Mouse (Mus musculus) gastrocnemius, postnatal 14 days (tissue): Measurements from ENCODE around the gene Dgkd. TPM values are rescaled to one million over a fixed set of nuclear protein-coding genes. Genes with fewer than 3 reads are reported as not detected.
A peak's percentile ranks its signal among the peaks of the same experiment; 100 is the strongest.
"Not testable (repeated sequence)": the region's sequence is repeated elsewhere in the genome, so short reads cannot be mapped to it uniquely, and the experiment has no call there.

ENCODE experiments used
- DNase-seq: peaks from one replicate; pipeline ENCODE4 v3.0.0; 2021; ENCODE audit warnings: mixed read lengths
- intact Hi-C: fragments of 180-260 bp; cut with DNase I; formaldehyde crosslinking; loops from one replicate; pipeline ENCODE4 v1.15.1; 2025; ENCODE audit warnings: low total_unique reads
- long read RNA-seq, 2 experiments: library from polyadenylated mRNA; stranded (forward); transcript quantifications; one replicate each; pipeline ENCODE4 v2.0.0; 2021
- total RNA-seq, 2 experiments: library from RNA; stranded (reverse); gene quantifications; 2 replicates each; pipeline ENCODE4 v1.2.3; 2021

Gene Dgkd
- 10 to 100 TPM; 37.7 to 39.9 TPM for total RNA-seq
- long read RNA-seq, experiment 1, full-length matches to known transcripts, result 16 of 44 reads
- long read RNA-seq, experiment 1, partial matches to known transcripts, result 19 of 44 reads
- long read RNA-seq, experiment 1, other reads (novel, unspliced or antisense), result 9 of 44 reads
- long read RNA-seq, experiment 2, full-length matches to known transcripts, result 46 of 76 reads
- long read RNA-seq, experiment 2, partial matches to known transcripts, result 14 of 76 reads
- long read RNA-seq, experiment 2, other reads (novel, unspliced or antisense), result 16 of 76 reads

DNA sequence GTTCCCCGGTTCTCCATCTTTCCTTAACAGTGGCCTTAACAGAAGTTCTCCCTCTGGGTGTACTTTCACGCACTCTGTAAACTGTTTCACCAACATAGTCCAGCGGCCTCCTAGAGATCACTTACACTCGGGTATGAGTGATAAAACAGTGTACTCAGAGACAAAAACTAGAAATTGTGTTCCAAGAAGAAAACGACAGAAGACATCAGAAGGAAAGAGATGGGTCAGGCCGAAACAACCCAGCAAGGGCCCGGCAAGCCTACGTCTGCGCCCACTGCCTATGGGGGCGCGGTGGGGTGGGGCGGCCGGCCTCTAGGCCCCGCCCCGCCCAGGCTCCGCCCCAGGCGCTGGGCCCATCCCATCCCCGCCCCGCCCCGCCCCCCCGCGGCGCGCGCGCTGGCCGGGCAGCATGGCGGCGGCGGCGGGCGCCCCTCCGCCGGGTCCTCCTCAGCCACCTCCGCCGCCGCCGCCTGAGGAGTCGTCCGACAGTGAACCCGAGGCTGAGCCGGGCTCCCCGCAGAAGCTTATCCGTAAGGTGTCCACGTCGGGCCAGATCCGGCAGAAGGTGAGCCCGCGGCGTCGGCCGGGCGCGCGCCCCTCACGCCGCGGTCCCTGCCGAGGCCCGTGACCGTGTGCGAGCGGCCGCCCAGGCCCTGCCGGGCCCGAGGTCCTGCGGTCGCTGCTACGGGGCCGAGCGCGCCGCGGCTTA lies at the start of gene Dgkd:
Dgkd (plus strand) TSS at position 396 of the 709 bp plus-strand sequence.
- intact Hi-C loops, result no loop called here
- DNase-seq, result peak; percentile 79

GRCm38 (mm10) chr1:87803576-87803975 lies 49.5 kb upstream of the Dgkd start, which contains the start of gene Sag:
Sag (plus strand) TSS chr1:87803680.
- intact Hi-C loops, result no loop called here
- no peak for DNase-seq

DNA sequence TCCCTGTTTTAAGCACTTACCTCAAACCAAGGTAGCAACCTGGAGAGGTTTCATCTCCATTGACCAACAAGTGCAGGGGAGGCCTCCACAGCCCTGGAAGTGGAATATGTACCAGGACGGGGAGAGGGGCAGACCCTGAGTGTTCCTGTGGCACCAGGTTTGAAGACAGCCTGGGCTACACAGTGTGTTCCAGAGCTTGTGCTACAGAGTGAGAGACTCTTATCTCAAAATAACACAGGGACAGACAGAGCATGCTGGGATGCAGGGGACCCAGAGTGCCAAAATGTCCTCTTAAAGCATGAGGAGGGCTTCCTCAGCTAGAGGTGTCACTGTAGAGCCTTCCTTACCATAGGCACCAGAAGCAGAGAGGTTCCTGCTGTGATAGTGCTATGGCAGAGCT lies 45.3 kb upstream of the Dgkd start:
- DNase-seq, result no peak
- intact Hi-C loops, result no loop called here

DNA sequence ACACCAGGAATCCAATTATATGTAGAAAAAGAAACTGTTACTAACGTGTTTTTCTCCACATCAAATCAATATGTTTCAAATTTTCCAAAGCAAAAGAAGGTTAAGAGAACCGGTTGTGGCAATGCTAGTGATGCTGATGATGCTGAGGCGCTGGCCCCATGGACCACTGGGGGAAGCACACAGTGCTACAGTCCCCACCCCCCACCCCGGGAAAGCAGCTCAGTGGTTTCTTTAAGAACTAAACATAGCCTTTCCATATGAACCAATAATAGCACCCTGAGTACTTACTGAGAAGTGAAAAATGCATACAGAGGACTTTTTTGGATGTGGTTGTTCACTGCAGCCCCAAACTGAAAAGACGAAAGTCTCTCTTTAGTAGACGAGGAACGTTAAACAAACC lies 41.7 kb upstream of the Dgkd start:
- no peak for DNase-seq
- intact Hi-C loops, result no loop called here

DNA sequence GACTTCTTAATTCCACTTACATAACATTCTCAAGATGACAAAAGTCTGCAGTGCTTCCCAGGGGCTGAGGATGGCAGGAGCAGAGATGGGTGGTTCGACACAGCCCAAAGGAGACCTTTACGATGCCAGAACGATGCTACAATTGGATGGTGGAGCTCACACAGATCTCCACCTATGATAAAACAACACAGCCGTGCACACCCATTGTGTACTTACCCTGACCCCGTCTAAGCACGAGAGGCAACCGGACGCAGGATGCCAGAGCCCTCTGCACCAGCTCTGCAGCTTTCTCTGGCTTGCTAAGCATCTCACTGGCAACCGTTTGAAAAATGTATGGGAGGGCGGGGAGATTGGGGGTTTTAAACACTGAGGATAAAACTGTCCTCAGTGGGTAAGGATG lies 41.0 kb upstream of the Dgkd start:
- DNase-seq, result no peak

DNA sequence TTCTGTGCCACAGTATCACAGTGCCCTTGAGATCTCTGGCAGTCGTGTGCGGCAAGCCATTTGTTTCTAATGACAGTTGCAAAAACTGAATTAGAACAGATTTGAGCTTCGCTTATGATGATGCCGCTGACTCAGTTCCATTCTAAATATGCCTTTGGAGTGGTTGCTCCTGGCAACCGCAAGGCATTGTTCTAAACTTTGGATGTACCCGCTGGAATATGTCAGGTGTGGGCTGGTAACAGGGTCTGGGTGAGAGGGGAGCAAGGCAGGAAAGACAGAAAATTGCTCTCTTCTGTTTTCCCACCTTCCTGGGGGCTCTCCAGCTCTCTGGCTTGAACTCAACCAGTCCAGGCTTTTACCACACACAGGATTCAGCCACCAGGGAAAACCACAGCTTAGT lies 39.9 kb upstream of the Dgkd start:
- intact Hi-C loops, result no loop called here
- DNase-seq, result no peak

More for the DNA sequence above, 41.0 kb upstream of the Dgkd start:
- intact Hi-C loops, result no loop called here

DNA sequence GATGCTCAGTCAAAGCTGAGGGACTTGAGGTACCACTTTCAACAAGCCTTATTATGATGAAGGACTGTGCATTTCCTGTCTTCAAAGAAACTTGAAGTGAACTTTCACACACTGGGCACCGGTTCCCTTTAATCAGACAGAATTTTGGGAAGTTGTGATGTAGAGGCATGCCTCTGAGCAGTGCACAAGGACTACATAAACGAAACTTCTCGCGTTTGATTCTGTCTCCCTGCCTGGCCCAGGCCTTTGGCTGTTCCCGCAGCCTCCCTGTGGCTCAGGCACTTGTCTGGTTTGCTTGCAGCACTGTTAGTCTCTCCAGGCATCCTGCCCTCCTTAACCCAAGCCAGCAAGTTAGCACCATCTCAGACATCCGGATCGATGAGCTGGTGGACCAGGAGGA lies 39.4 kb upstream of the Dgkd start:
- intact Hi-C loops, result no loop called here
- no peak for DNase-seq

DNA sequence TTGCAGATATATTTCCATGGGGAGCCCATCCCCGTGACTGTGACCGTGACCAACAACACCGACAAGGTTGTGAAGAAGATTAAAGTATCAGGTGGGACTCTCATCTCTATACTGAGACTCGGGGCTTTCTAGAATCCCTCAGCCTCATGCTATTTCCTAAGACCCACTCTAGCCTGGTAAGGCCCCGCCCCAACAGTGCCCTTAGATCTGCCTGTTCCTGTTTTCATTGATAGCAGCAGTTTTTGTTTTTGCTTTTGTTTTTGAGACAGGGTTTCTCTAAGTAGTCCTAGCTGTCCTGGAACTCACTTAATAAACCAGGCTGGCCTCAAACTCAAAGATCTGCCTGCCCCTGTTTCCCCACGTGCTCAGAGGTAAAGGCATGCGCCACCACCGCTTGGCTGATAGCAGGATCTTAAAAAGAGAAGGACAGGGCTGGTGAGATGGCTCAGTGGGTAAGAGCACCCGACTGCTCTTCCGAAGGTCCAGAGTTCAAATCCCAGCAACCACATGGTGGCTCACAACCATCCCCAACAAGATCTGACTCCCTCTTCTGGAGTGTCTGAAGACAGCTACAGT lies 28.6 kb upstream of the Dgkd start:
- DNase-seq, result no peak
- intact Hi-C loops, result no loop called here

DNA sequence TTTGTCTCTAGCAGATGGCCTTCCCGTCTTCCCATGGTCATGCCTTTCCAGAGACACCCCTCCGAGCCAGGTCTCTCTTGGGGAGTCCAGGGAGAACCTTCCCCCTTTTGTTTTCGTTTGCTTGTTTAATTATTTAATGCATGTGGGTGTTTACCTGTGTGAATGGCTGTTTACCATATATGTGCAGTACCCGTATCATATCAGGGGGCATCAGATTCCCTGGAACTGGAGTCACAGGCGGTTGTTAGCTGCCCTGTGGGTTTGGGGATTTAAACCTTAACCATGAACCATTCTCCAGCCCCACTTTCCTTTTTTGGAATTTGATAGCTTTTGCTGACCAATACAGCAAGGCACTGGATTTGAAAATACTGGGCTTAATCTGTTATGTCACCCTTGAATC lies 27.8 kb upstream of the Dgkd start:
- DNase-seq, result no peak
- intact Hi-C loops, result no loop called here

- intact Hi-C loops, result no loop called here
- DNase-seq, result no peak
Observed at GRCm38 (mm10) chr1:87825991-87826390, 27.1 kb upstream of the Dgkd start.

GRCm38 (mm10) chr1:87826474-87826873 lies 26.6 kb upstream of the Dgkd start:
- no peak for DNase-seq
- intact Hi-C loops, result no loop called here

- intact Hi-C loops, DNase-seq: not testable (repeated sequence)
Observed at GRCm38 (mm10) chr1:87827476-87827875, 25.6 kb upstream of the Dgkd start.

GRCm38 (mm10) chr1:87828185-87828584 lies 24.9 kb upstream of the Dgkd start:
- DNase-seq, result no peak
- intact Hi-C loops, result no loop called here

DNA sequence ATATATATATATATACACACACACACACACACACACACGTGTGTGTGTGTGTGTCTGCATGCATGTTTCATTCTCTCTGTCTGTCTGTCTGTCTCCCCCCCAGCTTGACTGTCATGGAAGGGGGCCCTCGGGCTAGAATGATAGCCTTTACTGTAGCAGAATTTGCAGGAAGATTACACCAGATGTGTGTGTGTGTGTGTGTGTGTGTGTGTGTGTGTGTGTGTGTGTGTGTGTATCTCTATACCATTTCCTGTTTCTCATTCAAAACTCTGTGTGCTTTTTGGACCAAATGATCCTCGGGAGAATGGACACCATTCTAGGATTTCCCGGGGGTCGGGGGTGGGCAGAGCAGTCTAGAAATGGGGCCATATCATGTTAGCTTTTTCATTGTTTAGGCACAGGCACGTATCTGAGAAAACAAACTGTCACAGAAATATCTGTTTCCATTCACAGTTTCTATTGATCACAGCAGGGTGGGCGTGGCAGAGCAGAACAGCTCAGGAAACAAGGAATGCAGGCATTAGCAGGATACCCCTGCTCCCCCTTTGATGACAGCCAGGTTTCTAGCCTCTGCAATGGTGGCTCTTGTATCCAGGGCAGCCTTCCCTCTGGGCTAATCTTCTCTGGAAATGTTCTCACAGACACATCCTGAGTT lies 24.0 kb upstream of the Dgkd start:
- DNase-seq, result no peak
- intact Hi-C loops, result no loop called here

GRCm38 (mm10) chr1:87829621-87830211 lies 23.4 kb upstream of the Dgkd start:
- peak; percentile 24 for DNase-seq
- intact Hi-C loops, result no loop called here

GRCm38 (mm10) chr1:87836453-87836852 lies 16.6 kb upstream of the Dgkd start:
- intact Hi-C loops, result no loop called here
- no peak for DNase-seq

DNA sequence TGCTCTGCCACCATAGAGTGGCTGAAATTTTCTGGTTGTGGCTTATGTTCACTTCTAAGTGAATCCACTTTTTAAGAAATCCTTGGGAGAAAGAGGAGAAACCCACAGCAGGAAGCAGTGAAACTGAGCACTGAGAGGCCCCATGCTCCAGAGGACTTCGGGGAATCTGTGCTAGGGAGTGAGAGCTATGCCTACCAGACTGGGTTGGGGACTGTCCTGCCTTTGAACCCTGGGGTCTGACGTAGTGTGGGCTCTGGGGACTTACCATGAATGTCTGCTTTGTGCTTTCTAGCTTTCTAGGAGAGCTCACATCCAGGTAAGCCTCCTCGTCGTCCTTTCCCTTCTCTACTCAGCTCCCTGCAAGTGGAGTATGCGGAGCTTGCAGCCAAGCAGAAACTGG lies 16.1 kb upstream of the Dgkd start:
- intact Hi-C loops, result no loop called here

GRCm38 (mm10) chr1:87840411-87841208 lies 12.5 kb upstream of the Dgkd start:
- intact Hi-C loops, result no loop called here
- no peak for DNase-seq

More for the DNA sequence above, 16.1 kb upstream of the Dgkd start:
- DNase-seq, result no peak

DNA sequence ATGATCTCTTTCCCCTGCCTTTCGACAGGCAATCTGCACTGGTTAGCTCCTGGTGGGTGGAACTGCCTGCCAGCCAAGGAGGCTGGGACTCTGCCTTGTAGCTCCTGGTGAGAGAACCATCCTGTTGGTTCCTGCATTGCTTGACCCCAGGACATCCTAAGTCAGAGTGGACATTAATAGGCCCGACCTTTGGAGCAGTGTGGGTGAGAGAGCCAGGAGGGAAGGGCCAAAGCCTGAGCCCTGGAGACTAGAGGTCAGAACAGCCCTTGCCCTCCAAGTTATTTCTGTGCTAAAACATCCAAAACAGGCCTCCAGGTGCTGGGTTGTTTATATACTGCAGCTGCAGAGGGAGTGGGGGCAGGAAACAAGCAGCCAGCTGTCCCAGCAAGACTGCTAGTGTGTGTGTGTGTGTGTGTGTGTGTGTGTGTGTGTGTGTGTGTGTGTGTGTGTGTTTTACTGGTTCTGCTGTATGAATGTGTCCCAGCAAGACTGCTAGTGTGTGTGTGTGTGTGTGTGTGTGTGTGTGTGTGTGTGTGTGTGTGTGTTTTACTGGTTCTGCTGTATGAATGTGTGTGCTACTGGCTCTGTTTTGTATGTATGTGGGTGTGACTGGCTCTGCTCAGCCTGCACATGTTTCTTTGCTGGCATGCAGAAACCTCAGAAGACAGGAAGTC lies 6.1 kb upstream of the Dgkd start:
- DNase-seq, result peak; percentile 41
- intact Hi-C loops, result no loop called here
